Mouse (Mus musculus) MEL (cell line): ENCODE measurements around the gene Olfr575. TPM values are rescaled to one million over a fixed set of nuclear protein-coding genes. Genes with fewer than 3 reads are reported as not detected.

Experiments used
- DNase-seq: peaks from one replicate; pipeline ENCODE4 v3.0.0; 2011; ENCODE audit warnings: low read depth, low spot score
- H3K27ac ChIP-seq: 2 replicates; pipeline ENCODE4 v1.5.1; 2012; ENCODE audit warnings: low read depth, mild to moderate bottlenecking, control low read depth, low read length, moderate library complexity; ENCODE audit not compliant: control insufficient read depth
- H3K27me3 ChIP-seq, 2 experiments: fragments of 150-350 bp in 1 of 2; sonication (generic) in 1 of 2; 2 replicates each; pipeline ENCODE4 v1.6.1; 2012; ENCODE audit warnings: low read length in 2 of 2, mild to moderate bottlenecking in 2 of 2, improper control_type of control experiment in 1 of 2, moderate library complexity in 1 of 2; ENCODE audit not compliant: insufficient read depth in 2 of 2, control insufficient read depth in 1 of 2
- H3K36me3 ChIP-seq, 2 experiments: 2 replicates each; pipeline ENCODE4 v1.6.1; 2012 to 2014; ENCODE audit warnings: low read length in 2 of 2, improper control_type of control experiment in 1 of 2, inconsistent platforms in 1 of 2, mild to moderate bottlenecking in 1 of 2; ENCODE audit not compliant: insufficient read depth in 2 of 2, control insufficient read depth in 1 of 2
- H3K4me1 ChIP-seq, 2 experiments: fragments of 150-350 bp in 1 of 2; sonication (generic) in 1 of 2; 2 replicates each; pipeline ENCODE4 v1.6.1; 2012; ENCODE audit warnings: low read length in 2 of 2, improper control_type of control experiment in 1 of 2, mild to moderate bottlenecking in 1 of 2; ENCODE audit not compliant: insufficient read depth in 2 of 2, control insufficient read depth in 1 of 2
- H3K4me3 ChIP-seq, 2 experiments: fragments of 150-350 bp in 1 of 2; sonication (generic) in 1 of 2; 2 replicates each; pipeline ENCODE4 v1.5.1; 2012; ENCODE audit warnings: low read depth in 2 of 2, low read length in 2 of 2, mild to moderate bottlenecking in 2 of 2, moderate library complexity in 2 of 2, control low read depth in 1 of 2, improper control_type of control experiment in 1 of 2; ENCODE audit not compliant: control insufficient read depth in 1 of 2, insufficient read depth in 1 of 2
- H3K79me2 ChIP-seq: 2 replicates; pipeline ENCODE4 v1.6.1; 2012; ENCODE audit warnings: mild to moderate bottlenecking, low read length, moderate library complexity; ENCODE audit not compliant: control insufficient read depth, poor library complexity, insufficient read depth
- H3K9ac ChIP-seq: 2 replicates; pipeline ENCODE4 v1.6.1; 2012; ENCODE audit warnings: low read depth, mild to moderate bottlenecking, control low read depth, low read length, moderate library complexity; ENCODE audit not compliant: control insufficient read depth, poor library complexity, severe bottlenecking
- H3K9me3 ChIP-seq: fragments of 150-350 bp; sonication (generic); replicated peaks from 2 replicates; pipeline ENCODE4 v1.6.1; 2012; ENCODE audit warnings: mild to moderate bottlenecking, low read length, improper control_type of control experiment, moderate library complexity; ENCODE audit not compliant: insufficient read depth
- ELF1 ChIP-seq: IDR thresholded peaks from 2 replicates; pipeline ENCODE4 v1.6.1; 2014; ENCODE audit warnings: low read depth, mild to moderate bottlenecking, inconsistent platforms, low read length, improper control_type of control experiment, moderate library complexity
- ETS1 ChIP-seq: IDR thresholded peaks from 2 replicates; pipeline ENCODE4 v1.6.1; 2012; ENCODE audit warnings: low read depth, mild to moderate bottlenecking, inconsistent platforms, low read length, improper control_type of control experiment, moderate library complexity
- NRF1 ChIP-seq: IDR thresholded peaks from 2 replicates; pipeline ENCODE4 v1.6.1; 2014; ENCODE audit warnings: low read depth, mild to moderate bottlenecking, inconsistent platforms, low read length, improper control_type of control experiment, moderate library complexity; ENCODE audit not compliant: poor library complexity, insufficient read depth, severe bottlenecking
- POLR2A ChIP-seq, 2 experiments: IDR thresholded peaks; 2 replicates each; pipeline ENCODE4 v1.6.1; 2011 to 2012; ENCODE audit warnings: low read length in 2 of 2, mild to moderate bottlenecking in 2 of 2, control low read depth in 1 of 2, improper control_type of control experiment in 1 of 2, low read depth in 1 of 2, moderate library complexity in 1 of 2; ENCODE audit not compliant: control insufficient read depth in 1 of 2, insufficient read depth in 1 of 2, poor library complexity in 1 of 2
- USF1 ChIP-seq: IDR thresholded peaks from 2 replicates; pipeline ENCODE4 v1.6.1; 2014; ENCODE audit warnings: low read depth, mild to moderate bottlenecking, inconsistent platforms, low read length, improper control_type of control experiment, moderate library complexity
- polyA plus RNA-seq, 2 experiments: library from polyadenylated mRNA; stranded (reverse) in 1 of 2; unstranded in 1 of 2; fragments of >175 nt in 1 of 2; fragments of >200 nt in 1 of 2; gene quantifications; 2 replicates each; pipeline versions ENCODE4 v1.2.1 to v1.2.4; 2012; ENCODE audit warnings: low replicate concordance in 2 of 2, low read depth in 1 of 2; ENCODE audit not compliant: insufficient read length in 2 of 2, insufficient read depth in 1 of 2, missing spikeins in 1 of 2
- total RNA-seq: library from RNA; depleted of rRNA; stranded (reverse); fragments of 300-350 nt; gene quantifications from 2 replicates; pipeline ENCODE4 v1.2.3, GENCODE M21; 2012; rRNA removed

Olfr575 gene
- total and polyA plus RNA-seq, 3 experiments = not detected

DNA sequence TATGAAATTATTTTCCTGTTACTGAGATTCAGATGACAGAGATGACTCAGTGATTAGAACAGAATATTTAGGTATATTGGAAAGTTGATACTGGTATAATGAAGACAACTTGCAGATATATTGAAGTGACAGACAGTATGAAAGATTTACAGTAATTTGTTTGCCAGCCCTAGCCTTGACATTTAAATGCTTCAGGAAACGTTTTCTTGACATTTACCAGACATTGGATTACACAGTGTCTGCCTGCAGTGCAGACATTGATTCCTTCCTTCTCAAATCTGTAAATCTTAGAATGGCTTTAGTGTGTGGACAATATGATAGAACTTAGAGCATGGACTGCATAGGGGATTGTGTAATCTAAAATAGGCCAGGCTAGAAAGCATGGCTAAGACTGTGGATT is 43.3 kb downstream of the Olfr575 start:
- Histone ChIP-seq H3K9ac (no peak overlapping the region), H3K9me3 (no peaks in the 10 kb centered on the region), H3K4me1 (no peaks in the 10 kb centered on the region), H3K36me3 (no peaks in the 10 kb centered on the region), H3K27me3 (no peaks in the 10 kb centered on the region), H3K4me3 (no peak overlapping the region), H3K27ac (no peak overlapping the region), H3K79me2 (no peaks in the 10 kb centered on the region)
- no peak for DNase-seq
- TF ChIP-seq USF1 (no peak), ELF1 (no peak), ETS1 (no peak), NRF1 (no peak), POLR2A (IDR thresholded peaks at IDR 0.05; ENCODE audit: control insufficient read depth in 1 of 2, insufficient read depth in 1 of 2, low read depth in 1 of 2, low read length in 2 of 2, poor library complexity in 1 of 2) (no peak)

Other genes with a start within 250 kb of the Olfr575 start
- not detected in 2 replicates for gene Olfr33, start 239.7 kb downstream of the Olfr575 start, total RNA-seq
- not detected for gene Olfr33, start 239.7 kb downstream of the Olfr575 start, polyA plus RNA-seq
- gene Olfr559, start 231.3 kb downstream of the Olfr575 start, total RNA-seq = not detected in 2 replicates
- gene Olfr559, start 231.3 kb downstream of the Olfr575 start, polyA plus RNA-seq = not detected
- gene Olfr560, start 199.4 kb downstream of the Olfr575 start, total RNA-seq = not detected in 2 replicates
- gene Olfr560, start 199.4 kb downstream of the Olfr575 start, polyA plus RNA-seq = not detected
- not detected in 2 replicates for gene Olfr78, start 199.3 kb downstream of the Olfr575 start, total RNA-seq
- gene Olfr78, start 199.3 kb downstream of the Olfr575 start, polyA plus RNA-seq = not detected
- not detected in 2 replicates for gene Olfr561, start 187.6 kb downstream of the Olfr575 start, total RNA-seq
- gene Olfr561, start 187.6 kb downstream of the Olfr575 start, polyA plus RNA-seq = not detected
- not detected in 2 replicates for gene Olfr564, start 155.3 kb downstream of the Olfr575 start, total RNA-seq
- gene Olfr564, start 155.3 kb downstream of the Olfr575 start, polyA plus RNA-seq = not detected
- not detected in 2 replicates for gene Olfr566, start 100.0 kb downstream of the Olfr575 start, total RNA-seq
- not detected for gene Olfr566, start 100.0 kb downstream of the Olfr575 start, polyA plus RNA-seq
- not detected in 2 replicates for gene Olfr568, start 81.7 kb downstream of the Olfr575 start, total RNA-seq
- not detected for gene Olfr568, start 81.7 kb downstream of the Olfr575 start, polyA plus RNA-seq
- not detected in 2 replicates for gene Olfr569, start 67.9 kb downstream of the Olfr575 start, total RNA-seq
- not detected for gene Olfr569, start 67.9 kb downstream of the Olfr575 start, polyA plus RNA-seq
- gene Olfr570, start 64.2 kb downstream of the Olfr575 start, total RNA-seq = not detected in 2 replicates
- gene Olfr570, start 64.2 kb downstream of the Olfr575 start, polyA plus RNA-seq = not detected
- gene Olfr571, start 41.2 kb downstream of the Olfr575 start, total RNA-seq = not detected in 2 replicates
- gene Olfr571, start 41.2 kb downstream of the Olfr575 start, polyA plus RNA-seq = not detected
- not detected in 2 replicates for gene Olfr572, start 34.4 kb downstream of the Olfr575 start, total RNA-seq
- gene Olfr572, start 34.4 kb downstream of the Olfr575 start, polyA plus RNA-seq = not detected
- gene Olfr573-ps1, start 16.2 kb downstream of the Olfr575 start, total RNA-seq = not detected in 2 replicates
- gene Olfr573-ps1, start 16.2 kb downstream of the Olfr575 start, polyA plus RNA-seq = not detected
- gene Olfr574, start 10.3 kb downstream of the Olfr575 start, total RNA-seq = not detected in 2 replicates
- not detected for gene Olfr574, start 10.3 kb downstream of the Olfr575 start, polyA plus RNA-seq
- gene Olfr576, start 3.9 kb upstream of the Olfr575 start, total RNA-seq = not detected in 2 replicates
- gene Olfr576, start 3.9 kb upstream of the Olfr575 start, polyA plus RNA-seq = not detected
- gene Olfr577, start 17.2 kb upstream of the Olfr575 start, total RNA-seq = not detected in 2 replicates
- gene Olfr577, start 17.2 kb upstream of the Olfr575 start, polyA plus RNA-seq = not detected
- gene Olfr578, start 30.5 kb upstream of the Olfr575 start, total RNA-seq = not detected in 2 replicates
- not detected for gene Olfr578, start 30.5 kb upstream of the Olfr575 start, polyA plus RNA-seq
- not detected in 2 replicates for gene Olfr582, start 79.2 kb upstream of the Olfr575 start, total RNA-seq
- not detected for gene Olfr582, start 79.2 kb upstream of the Olfr575 start, polyA plus RNA-seq
- not detected in 2 replicates for gene Olfr583, start 92.5 kb upstream of the Olfr575 start, total RNA-seq
- gene Olfr583, start 92.5 kb upstream of the Olfr575 start, polyA plus RNA-seq = not detected
- not detected in 2 replicates for gene Olfr584, start 123.1 kb upstream of the Olfr575 start, total RNA-seq
- gene Olfr584, start 123.1 kb upstream of the Olfr575 start, polyA plus RNA-seq = not detected
- not detected in 2 replicates for gene Olfr585, start 138.9 kb upstream of the Olfr575 start, total RNA-seq
- gene Olfr585, start 138.9 kb upstream of the Olfr575 start, polyA plus RNA-seq = not detected
- not detected in 2 replicates for gene Olfr586, start 166.9 kb upstream of the Olfr575 start, total RNA-seq
- gene Olfr586, start 166.9 kb upstream of the Olfr575 start, polyA plus RNA-seq = not detected
- not detected in 2 replicates for gene Olfr588-ps1, start 182.1 kb upstream of the Olfr575 start, total RNA-seq
- gene Olfr588-ps1, start 182.1 kb upstream of the Olfr575 start, polyA plus RNA-seq = not detected
- gene Olfr589, start 197.6 kb upstream of the Olfr575 start, total RNA-seq = not detected in 2 replicates
- not detected for gene Olfr589, start 197.6 kb upstream of the Olfr575 start, polyA plus RNA-seq
- not detected in 2 replicates for gene Olfr591, start 219.6 kb upstream of the Olfr575 start, total RNA-seq
- gene Olfr591, start 219.6 kb upstream of the Olfr575 start, polyA plus RNA-seq = not detected
- gene Olfr592, start 226.0 kb upstream of the Olfr575 start, total RNA-seq = not detected in 2 replicates
- gene Olfr592, start 226.0 kb upstream of the Olfr575 start, polyA plus RNA-seq = not detected